Mouse (Mus musculus) C2C12 (cell line): ENCODE results near the gene Ntrk3. TPM values are rescaled to one million over a fixed set of nuclear protein-coding genes. Genes with fewer than 3 reads are reported as not detected.

ENCODE experiments used
- H3K27me3 ChIP-seq: one replicate; pipeline ENCODE4 v1.6.1; 2011; ENCODE audit not compliant: control insufficient read depth, insufficient read depth, insufficient read length
- H3K36me3 ChIP-seq: one replicate; pipeline ENCODE4 v1.6.1; 2011; ENCODE audit not compliant: control insufficient read depth, insufficient read depth
- H3K4me3 ChIP-seq: one replicate; pipeline ENCODE4 v1.5.1; 2011; ENCODE audit warnings: mild to moderate bottlenecking, control low read depth; ENCODE audit not compliant: poor library complexity, insufficient read depth, severe bottlenecking
- H3K79me2 ChIP-seq: one replicate; pipeline ENCODE4 v1.6.1; 2011; ENCODE audit not compliant: control insufficient read depth, insufficient read depth
- H3K79me3 ChIP-seq: one replicate; pipeline ENCODE4 v1.6.1; 2011; ENCODE audit warnings: low read depth, control low read depth
- H3ac ChIP-seq: one replicate; pipeline ENCODE3; 2011; ENCODE audit warnings: low read depth; ENCODE audit not compliant: control insufficient read depth, insufficient read length
- CEBPB ChIP-seq: IDR thresholded peaks from one replicate; pipeline ENCODE4 v1.6.1; 2011; ENCODE audit warnings: low read depth, mild to moderate bottlenecking, control low read depth, moderate library complexity
- CTCF ChIP-seq: IDR thresholded peaks from one replicate; pipeline ENCODE4 v1.5.1; 2011; ENCODE audit not compliant: control insufficient read depth, insufficient read depth, insufficient read length
- FOSL1 ChIP-seq: IDR thresholded peaks from one replicate; pipeline ENCODE4 v1.8.0; 2011; ENCODE audit warnings: mild to moderate bottlenecking, low read length; ENCODE audit not compliant: poor library complexity, insufficient read depth, severe bottlenecking
- MAX ChIP-seq: IDR thresholded peaks from one replicate; pipeline ENCODE4 v1.6.1; 2011; ENCODE audit warnings: mild to moderate bottlenecking, control low read depth
- MYOD1 ChIP-seq: IDR thresholded peaks from one replicate; pipeline ENCODE4 v1.6.1; 2011; ENCODE audit warnings: low read depth; ENCODE audit not compliant: control insufficient read depth, insufficient read length
- MYOG ChIP-seq: IDR thresholded peaks from one replicate; pipeline ENCODE4 v1.6.1; 2011; ENCODE audit not compliant: control insufficient read depth, insufficient read length; ENCODE audit errors: extremely low read depth
- USF1 ChIP-seq: IDR thresholded peaks from one replicate; pipeline ENCODE4 v1.6.1; 2011; ENCODE audit warnings: low read depth, mild to moderate bottlenecking, control low read depth, moderate library complexity
- long read RNA-seq, 2 experiments: library from polyadenylated mRNA; unstranded; transcript quantifications; one replicate each; pipeline ENCODE4 v2.0.0; 2019 to 2020
- polyA plus RNA-seq: library from polyadenylated mRNA; unstranded; fragments of >200 nt; fragmentation: generic; extraction: Trizol; gene quantifications from one replicate; pipeline ENCODE4 v1.2.1, GENCODE M21; 2012; ENCODE audit warnings: missing spikeins

Gene Ntrk3
- 0.04 TPM for polyA plus RNA-seq
- long read RNA-seq, experiment 1: 0 reads
- long read RNA-seq, experiment 2, partial matches to known transcripts: 0 of 1 reads
- long read RNA-seq, experiment 2, other reads (novel, unspliced or antisense): 1 of 1 reads

- Histone ChIP-seq H3K79me2 (no peaks in the 10 kb centered on the region), H3ac (no peak within 1 kb of the TSS), H3K36me3 (no peaks in the 10 kb centered on the region), H3K79me3 (no peaks in the 10 kb centered on the region), H3K4me3 (no peak within 1 kb of the TSS), H3K27me3 (peaks cover 10% of the 10 kb centered on the region)
- no peak for TF ChIP-seq MYOG
- no peak for TF ChIP-seq MAX
Observed at GRCm38 (mm10) chr7:78737614-78738210, at the start of gene Ntrk3. Gene Ntrk3 (minus strand): TSS chr7:78738012.

- Histone ChIP-seq H3K4me3 (no peak overlapping the region), H3ac (no peak overlapping the region), H3K36me3 (peaks cover 5% of the 10 kb centered on the region), H3K27me3 (no peaks in the 10 kb centered on the region), H3K79me3 (peaks cover 7% of the 10 kb centered on the region), H3K79me2 (peaks cover 38% of the 10 kb centered on the region)
- TF ChIP-seq CEBPB (no peak), USF1 (no peak), MAX (no peak), FOSL1 (no peak), CTCF (no peak), MYOG (no peak), MYOD1 (no peak)
Observed at GRCm38 (mm10) chr7:78785906-78786305, 48.1 kb upstream of the Ntrk3 start.

- Histone ChIP-seq H3K4me3 (peak within 1 kb of the TSS; percentile 82), H3K27me3 (no peaks in the 10 kb centered on the region), H3K79me2 (peaks cover 40% of the 10 kb centered on the region), H3K79me3 (peaks cover 7% of the 10 kb centered on the region), H3ac (peak within 1 kb of the TSS; percentile 93), H3K36me3 (peaks cover 27% of the 10 kb centered on the region)
- TF ChIP-seq MYOD1: no peak
- no peak for TF ChIP-seq CEBPB
- TF ChIP-seq MYOG: no peak
- no peak for TF ChIP-seq CTCF
- no peak for TF ChIP-seq MAX
- TF ChIP-seq FOSL1: no peak
- no peak for TF ChIP-seq USF1
Observed at GRCm38 (mm10) chr7:78782639-78783581, 45.1 kb upstream of the Ntrk3 start, which contains the start of the genes Mrps11 and Mrpl46. Gene Mrps11 (plus strand): TSS chr7:78783119. Gene Mrpl46 (minus strand): TSS chr7:78783531.

- Histone ChIP-seq H3K4me3 (no peak overlapping the region), H3K27me3 (no peaks in the 10 kb centered on the region), H3ac (no peak overlapping the region), H3K79me2 (peaks cover 28% of the 10 kb centered on the region), H3K36me3 (peaks cover 34% of the 10 kb centered on the region), H3K79me3 (peaks cover 5% of the 10 kb centered on the region)
- TF ChIP-seq CTCF: no peak
- TF ChIP-seq CEBPB: no peak
- TF ChIP-seq MYOG: no peak
- TF ChIP-seq FOSL1: no peak
- no peak for TF ChIP-seq USF1
- no peak for TF ChIP-seq MYOD1
- TF ChIP-seq MAX: no peak
Observed at GRCm38 (mm10) chr7:78778741-78779140, 40.9 kb upstream of the Ntrk3 start.

GRCm38 (mm10) chr7:78770936-78771335, 33.1 kb upstream of the Ntrk3 start:
- Histone ChIP-seq H3K4me3 (no peak overlapping the region), H3K79me2 (no peaks in the 10 kb centered on the region), H3K79me3 (no peaks in the 10 kb centered on the region), H3K36me3 (peaks cover 13% of the 10 kb centered on the region), H3ac (no peak overlapping the region), H3K27me3 (peaks cover 6% of the 10 kb centered on the region)
- TF ChIP-seq CEBPB: no peak
- TF ChIP-seq MAX: no peak
- TF ChIP-seq FOSL1: no peak
- TF ChIP-seq CTCF: no peak
- no peak for TF ChIP-seq MYOG
- TF ChIP-seq MYOD1: no peak
- no peak for TF ChIP-seq USF1
